Mouse (Mus musculus) erythroblast, adult 5-6 weeks (primary cell): Measurements from ENCODE around the gene Amdhd2. TPM values are rescaled to one million over a fixed set of nuclear protein-coding genes. Genes with fewer than 3 reads are reported as not detected.

Source experiments
- ATAC-seq: replicated peaks from 2 replicates; pipeline ENCODE4 v1.8.0; 2016; ENCODE audit warnings: moderate number of reproducible peaks, mild to moderate bottlenecking, moderate TSS enrichment, inconsistent platforms; ENCODE audit not compliant: poor library complexity, low FRiP score, severe bottlenecking
- total RNA-seq, 2 experiments: library from RNA; stranded (forward) in 1 of 2; stranded (reverse) in 1 of 2; fragments of 150-400 nt in 1 of 2; fragments of 200-764, 138-1000 nt in 1 of 2; gene quantifications; 2 replicates each; pipeline versions ENCODE4 v1.2.3 to v1.2.4; 2015 to 2017; ENCODE audit warnings: low replicate concordance in 2 of 2

Gene Amdhd2
- 3.3 and 12.5 TPM in 2 replicates for total RNA-seq (2015; ENCODE audit: low replicate concordance)
- total RNA-seq (2017; ENCODE audit: low replicate concordance) = 11.0 and 15.1 TPM in 2 replicates

DNA sequence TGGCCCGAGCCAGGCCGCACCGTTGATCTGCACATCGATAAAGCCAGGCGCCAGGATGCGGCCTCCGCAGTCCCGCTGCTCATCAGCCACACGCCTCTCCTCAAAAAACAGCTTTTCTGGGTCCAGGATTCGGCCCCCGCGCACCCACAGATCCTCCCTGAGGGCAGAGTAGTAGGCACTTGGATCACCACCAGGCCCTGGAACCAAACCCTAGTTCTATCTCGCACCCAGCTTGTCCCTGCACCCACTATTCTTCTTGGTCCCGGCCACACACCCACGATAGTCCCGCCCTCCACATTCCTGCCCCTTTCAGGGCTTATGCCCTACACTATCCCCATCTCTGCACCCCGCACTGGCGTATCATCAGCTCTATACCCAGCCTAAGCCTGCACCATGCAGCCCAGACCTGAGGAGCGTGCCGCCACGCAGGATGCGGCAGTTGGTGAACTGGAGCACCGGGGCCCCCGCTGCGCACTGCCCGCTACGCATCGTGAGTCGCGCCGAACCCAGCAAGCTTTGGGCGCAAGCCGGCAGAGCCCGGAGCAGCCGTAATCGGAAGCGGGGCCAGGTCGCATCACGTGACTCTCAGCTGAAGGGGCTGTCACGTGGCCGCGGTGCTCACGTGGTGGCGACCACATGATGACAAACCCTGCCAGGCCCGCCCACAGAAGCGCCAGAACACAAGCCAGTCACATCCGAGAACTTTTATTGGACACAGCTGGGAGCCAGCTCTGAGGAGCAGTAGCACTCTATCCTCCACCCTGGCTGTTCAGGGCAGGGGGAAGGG, at the start of gene Amdhd2:
TSS of gene Amdhd2 (minus strand) at position 591 of the 787 bp plus-strand sequence.
- ATAC-seq = peak; percentile 88

DNA sequence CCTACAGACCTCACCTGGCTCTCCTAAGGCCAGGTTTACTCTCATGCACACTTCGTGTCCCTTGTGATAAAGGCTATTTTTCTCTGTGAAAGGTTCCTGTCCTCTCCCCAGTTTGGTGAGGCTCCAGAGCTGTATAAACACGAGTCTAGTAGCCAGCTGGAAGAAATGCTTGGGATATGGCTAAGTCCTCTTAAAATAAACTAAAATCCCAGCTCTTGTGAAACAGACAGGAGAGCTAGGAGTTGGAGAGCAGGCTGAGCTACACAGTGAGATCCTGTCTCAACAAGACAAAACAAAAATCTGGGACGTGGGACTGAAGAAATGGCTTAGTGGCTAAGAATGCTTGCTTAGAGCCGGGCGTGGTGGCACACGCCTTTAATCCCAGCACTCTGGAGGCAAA, 49.6 kb upstream of the Amdhd2 start:
- ATAC-seq = no peak

DNA sequence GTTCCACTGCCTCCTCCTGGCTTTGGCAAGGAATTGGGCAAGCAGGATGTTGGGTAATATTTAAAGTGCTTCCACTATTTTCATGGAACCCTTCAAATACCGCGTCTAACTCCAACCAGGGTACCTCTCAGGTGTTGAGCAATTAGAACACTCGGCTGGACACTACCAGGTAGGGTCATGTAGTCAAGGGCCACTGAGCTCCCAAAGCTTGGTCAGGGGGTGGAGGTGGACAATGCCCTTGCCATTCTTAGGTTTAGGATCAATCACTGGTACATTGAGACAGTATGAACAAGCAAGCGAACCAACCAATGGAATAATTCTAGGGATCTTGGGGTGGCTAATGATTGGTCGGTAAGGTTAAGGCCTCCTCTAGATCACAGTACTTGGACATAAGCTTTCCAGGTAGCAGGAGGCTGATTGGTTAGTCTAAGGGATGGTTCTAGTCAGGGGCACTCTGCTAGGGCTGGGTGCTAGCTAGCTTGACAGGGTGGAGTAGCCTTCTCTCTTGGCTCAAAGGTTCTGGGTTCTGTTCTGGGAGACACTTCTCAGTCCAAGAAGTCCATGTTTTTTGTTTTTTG, 49.0 kb upstream of the Amdhd2 start:
- no peak for ATAC-seq

DNA sequence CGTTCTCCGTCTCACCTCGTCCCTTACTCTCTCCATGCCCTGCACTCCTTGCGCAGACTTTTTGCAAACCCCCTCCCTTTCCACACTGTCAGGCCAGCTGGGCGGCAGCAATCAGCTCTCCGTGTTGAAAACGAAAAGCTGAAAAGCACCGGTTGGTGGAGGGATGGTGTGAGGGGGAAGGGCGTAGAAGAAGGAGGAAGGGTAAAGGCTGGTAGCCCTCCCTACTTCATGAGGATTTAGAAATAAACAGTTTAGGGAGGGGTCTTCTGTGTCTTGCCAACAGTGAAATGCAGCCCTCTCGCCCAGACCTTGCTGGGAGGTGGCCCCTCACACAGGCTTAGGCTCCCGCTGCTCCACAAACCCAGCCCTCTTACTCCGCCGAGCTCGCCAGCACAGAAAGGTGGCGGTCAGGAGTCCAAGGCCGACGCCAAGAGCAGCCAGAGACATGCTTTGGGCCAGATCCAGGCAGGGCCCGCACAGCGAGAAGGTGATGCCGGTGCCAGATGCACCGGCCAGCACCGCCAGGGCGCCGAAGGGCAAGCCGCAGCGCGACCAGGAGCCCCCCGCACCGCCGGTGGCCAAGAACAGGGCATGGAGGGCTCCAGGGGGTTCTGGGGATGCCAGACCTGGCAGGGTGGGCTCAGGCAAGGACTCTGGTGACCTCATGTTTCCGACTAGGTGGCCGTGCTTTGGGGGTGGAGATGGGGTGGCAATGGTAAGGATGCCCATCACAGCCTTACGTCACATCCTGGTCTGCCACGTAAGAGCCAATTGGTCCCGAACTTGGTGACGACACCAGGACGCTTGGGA, 48.3 kb upstream of the Amdhd2 start:
- no peak for ATAC-seq

DNA sequence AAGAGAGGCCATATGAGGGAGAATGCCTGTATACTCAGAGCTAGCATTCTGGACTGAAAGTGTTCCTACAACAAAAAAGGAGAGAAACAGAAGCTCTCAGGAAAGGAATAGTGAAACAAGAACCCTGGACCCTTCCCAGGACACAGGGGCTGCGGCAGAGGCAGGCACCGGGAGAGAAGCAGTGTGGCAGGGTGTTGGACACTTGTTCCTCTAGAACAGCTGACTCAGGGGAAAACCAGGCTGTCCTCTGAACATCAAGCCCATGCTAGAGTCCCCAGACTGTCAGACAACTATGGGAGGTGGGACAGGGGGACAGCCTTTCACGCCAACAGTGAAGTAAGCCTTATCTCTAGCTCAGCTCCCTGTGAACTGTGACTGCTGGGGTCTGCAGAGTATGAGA, 47.0 kb upstream of the Amdhd2 start:
- ATAC-seq = no peak

DNA sequence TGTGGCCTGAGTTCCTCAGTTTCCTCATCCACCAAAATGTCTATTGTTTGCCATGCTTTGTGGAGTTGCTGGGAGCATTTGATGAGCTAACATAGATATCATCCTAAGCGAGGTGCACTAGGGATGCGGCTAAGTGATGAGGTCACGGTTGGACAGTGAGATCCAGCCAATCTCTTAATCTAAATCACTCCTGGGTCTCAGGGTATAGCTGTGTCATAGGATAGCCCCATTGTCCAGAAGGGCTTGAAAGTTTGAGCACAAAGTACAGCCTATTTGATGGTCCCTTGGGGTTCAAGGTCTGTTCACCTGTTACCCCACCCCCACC, 46.3 kb upstream of the Amdhd2 start:
- no peak for ATAC-seq

DNA sequence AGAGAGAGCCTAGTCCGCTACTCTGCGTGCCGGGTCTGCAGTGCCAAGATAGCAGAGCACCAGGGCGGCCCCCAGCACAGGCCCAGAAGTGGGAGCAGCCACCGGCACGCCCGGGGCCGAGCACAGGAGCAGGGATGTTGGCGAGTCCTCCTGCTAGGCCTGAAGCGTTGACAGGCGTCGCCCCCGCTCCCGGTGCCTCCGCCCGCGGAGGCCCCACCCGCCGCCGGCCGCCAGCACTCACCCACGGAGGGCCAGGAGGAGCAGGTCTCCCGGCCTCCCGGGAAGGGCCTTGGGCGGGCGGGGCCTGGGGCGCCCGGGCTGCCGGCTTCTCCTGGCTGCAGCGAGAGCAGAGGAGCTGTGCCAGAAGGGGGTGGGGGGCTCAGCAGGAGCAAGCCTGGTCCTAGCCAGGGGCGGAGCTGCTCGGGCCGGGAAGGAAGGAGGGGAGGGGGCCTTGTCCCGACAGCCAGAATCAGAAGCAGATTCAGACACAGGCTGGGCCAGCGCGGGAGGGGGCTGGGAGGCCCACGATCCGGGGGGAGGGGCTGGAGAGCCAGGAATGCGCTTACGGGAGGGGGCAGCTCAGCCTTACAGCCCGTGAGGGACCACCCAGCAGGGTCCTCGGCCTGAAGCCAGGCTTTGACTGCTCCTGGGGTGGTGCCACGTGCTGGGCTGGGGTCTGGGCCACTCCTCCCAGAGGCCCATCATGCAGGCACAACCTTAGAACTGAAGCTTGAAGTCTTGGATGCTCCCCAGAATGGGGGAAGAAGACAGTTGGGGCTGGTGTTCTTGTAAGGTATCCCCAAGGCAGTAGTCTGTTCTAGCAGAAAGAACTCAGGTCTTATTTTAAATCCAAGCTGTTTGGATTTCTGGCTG, 45.7 kb upstream of the Amdhd2 start, which contains the start of gene Ntn3:
TSS of gene Ntn3 (minus strand) at position 489 of the 873 bp plus-strand sequence.
- peak; percentile 67 for ATAC-seq

DNA sequence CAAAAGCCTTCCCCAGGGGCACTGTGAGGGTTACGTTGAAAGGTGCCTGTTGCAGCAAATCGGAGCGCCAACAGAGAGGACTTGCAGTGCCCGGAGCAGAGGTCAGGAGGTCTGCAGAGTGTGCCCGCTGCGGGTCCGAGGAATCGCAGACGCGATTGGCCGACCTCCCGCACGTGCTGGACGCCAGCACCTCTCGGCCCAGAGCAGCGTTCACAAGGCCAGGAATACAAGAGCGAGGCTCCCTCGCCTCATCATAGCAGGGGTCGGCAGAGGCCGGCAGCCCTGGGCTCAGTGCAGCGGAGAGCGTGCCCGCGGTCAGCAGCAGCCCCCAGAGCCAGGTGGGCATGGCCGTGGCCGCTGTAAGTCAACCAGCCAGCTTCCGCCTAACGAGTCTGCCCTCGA, 45.1 kb upstream of the Amdhd2 start:
- ATAC-seq = peak; percentile 2; the same call in 1 of the 2 replicates

DNA sequence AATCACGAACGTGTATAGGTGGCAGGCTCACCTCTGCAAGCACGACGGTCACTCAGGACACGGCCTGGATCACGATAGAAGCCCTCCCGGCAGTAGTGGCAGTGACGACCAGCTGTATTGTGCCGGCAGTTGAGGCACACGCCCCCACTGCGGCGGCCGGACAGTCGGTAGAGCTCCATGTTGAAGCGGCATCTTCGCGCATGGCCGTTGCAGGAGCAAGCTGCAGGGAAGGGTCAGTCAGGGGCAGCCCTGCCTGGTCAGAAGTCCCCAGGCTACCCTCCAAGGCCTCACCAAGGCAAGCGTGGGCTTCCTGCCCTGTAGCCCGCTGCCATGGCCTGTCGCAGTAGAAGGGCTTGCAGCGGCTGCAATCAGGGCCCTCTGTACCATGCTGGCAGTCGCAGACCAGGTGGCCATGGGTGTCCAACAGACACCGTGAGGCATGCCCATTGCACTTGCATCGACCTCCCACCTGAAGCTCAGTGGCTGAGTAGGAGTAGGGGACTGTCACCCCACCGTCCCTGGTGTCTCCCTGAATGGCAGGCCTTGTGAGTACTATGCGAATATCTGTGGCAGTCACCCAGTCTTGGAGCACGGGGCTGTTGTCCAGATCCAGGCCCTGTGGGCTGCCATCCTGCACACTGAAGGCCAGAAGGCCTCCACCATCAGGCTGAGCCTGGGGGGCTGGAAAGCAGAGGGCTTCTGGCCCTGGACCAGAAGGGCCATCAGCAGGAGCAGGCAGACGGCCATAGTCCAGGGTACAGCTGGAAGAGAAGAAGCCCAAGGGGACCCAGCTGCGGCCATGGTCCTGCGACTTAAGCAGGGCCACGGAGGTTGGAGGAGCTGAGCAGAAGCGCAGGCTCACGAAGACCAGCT, 44.4 kb upstream of the Amdhd2 start:
- ATAC-seq = no peak

DNA sequence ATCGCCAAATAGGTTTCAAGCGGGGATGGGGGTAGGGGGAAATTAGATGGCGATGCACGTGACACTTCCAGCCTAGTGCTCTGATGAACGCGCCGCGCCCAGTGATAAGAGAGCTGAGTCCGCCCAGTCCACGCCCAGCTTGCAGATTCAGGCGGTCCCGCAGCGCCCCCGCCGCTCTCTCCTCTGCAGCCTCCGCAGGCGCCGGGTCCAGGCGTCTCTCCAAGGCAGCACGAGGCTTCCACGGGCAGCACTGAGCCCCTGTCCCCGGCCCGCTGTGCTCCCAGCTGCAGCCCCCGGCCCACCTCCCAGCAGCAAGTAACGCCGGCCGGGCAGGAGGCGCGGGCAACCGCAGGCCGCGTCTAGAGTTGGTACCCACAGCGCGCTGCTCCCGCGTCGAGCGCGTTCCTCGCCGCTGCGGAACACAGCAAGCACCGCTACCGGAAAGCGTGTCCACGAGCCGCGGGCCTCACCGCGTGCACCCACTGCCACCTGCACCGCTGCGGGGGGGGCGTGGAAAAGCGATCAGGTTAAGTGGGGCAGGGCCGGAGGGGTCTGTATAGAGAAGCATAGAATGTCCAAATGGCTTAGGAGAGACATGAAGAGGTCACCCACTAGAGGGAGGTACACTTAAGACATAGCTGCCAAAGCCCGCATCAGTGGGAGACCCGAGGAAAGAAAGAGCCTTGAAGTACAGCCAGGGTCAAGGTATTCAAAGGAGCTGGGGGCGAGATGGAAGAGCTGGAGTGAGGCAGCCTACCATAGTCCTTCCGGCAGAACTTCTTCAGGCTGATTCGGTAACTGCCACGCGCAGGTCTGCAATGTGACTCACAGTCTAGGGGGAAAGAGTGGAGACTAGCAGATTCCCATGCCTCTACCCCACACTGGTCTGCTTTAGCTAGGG, 43.1 kb upstream of the Amdhd2 start:
- ATAC-seq = peak; percentile 51

DNA sequence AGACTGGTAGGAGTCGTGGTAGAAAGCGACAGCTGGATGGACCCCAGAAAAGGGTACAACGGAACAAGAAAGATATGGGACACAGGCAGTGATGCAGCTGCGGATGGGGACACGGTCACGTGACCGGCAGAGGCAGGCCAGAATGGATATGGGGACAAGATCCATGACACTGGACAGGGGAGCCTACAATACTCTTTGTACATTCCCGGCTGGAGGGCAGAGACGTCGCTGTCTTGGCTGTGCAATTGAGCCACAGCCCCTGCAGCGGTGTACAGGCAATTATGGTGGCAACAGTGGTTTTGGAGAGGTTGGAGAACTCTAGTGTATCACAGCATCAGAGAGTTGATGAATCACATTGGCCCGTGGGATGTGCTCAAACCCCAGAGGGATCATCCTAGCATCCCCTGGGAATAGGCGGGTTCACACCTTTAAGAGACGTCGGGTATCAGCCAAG, 42.4 kb upstream of the Amdhd2 start:
- 0 out of 2 replicates have a peak, but pooled peaks have one; percentile 14 for ATAC-seq

DNA sequence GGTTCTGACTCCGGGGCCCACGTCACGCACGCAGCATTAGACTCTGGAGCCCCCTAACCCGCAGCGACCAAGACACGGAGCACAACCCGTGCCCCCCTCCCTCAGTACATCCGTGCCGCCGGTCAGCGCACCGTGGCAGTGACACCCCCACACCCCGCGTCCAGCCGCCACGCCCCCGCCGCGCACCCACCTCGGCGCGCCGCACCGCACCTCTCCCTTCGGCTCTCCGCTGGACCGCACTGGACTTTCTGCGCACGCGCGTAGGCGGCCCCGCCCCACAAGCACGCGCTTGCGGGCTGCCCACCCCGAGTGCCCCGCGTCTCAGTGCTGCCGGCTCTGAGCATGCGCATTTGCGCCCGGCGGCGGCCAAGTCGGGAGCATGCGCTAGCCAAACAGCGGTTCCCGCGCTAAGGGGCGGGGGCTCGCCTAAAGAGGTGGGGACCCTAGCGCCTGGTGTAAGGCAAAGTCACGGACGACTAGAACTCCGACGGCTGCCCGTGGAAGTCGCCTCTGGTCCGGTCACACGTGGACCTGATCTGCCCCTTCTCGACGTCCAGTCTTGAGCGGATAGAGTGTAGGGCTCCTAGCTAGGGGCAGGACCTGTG, 41.8 kb upstream of the Amdhd2 start, which contains the start of gene Tbc1d24:
TSS of gene Tbc1d24 (minus strand) at position 279 of the 605 bp plus-strand sequence.
- ATAC-seq = peak; percentile 48

DNA sequence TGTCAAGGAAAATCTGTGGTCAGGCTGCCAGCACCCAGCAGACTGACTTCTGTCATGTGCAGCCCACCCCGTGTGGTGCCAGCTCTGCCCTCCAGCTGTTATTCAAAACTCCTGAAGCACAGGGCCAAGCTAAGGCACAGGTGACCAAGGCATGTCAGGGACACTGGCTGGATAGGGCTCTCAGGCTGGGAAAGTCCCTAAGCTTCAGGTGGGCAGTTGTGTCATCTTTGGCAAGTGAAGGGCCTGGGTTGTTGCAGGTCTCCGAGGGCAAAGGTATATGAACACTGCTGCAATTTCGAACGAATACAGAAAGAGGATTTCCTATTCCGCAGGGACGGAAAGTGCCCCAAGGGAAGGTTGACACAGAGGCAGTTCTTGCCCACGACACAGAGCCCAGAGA, 41.3 kb upstream of the Amdhd2 start:
- ATAC-seq = no peak

DNA sequence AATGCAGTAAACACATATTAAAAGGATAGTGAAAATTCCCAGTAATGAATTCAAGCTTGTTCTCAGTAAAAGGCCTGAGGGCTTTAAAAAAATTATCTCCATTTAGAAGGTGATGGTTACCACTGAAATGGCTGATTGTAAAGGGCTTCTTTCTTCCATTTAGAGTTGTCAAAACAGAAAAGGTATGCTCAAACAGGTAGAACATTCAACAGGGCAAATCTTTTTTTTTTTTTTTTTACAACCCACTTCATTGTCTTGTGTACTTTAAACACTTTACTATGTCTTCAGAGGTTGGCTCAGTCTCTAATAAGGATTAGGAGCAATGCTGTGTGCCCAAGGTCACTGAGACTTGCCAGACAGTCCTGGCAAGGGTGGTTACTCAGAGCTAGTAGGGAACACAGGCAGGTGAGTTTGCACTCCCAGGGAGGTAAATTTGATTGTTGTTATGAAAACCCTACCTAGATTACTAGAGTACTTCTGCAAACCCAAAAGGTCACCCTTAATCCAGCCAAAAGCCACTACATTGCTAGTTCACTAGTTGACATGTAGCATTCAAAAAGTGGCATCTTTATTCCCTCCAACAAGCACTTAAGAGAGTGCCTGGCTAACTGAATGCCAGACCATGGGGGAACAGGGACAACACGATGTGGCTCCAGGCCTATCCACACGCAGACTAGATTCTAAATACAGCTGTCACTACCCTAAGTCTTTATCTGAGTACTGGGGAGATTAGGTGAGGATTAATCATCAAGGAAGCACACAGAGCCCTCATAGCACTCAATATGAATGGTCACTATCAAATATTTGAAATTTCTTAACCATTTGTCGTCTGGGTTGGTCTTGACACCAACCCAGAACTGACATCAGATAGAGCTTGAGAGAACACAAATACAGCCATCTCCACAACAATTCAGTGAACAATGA, 40.3 kb upstream of the Amdhd2 start:
- no peak for ATAC-seq

DNA sequence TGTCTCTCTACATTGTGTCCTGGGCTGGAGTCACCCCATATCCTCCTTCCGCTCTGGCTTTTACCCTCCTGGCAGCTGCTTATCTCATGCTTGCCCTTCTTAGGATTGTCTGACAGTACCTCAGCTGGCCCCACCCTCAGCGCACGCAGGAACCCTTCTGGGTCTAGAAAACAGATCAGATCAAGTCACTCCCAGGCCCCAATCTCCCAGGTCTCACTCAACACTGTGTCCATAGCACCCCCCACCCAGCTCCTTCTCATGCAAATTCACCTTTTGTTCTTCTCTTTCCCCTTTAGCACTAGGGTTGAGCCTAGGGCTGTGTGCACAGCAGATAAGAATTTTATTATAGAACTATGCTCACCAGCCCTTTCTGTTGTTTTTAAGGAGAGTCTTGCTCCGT, 39.5 kb upstream of the Amdhd2 start:
- ATAC-seq = peak; percentile 30

DNA sequence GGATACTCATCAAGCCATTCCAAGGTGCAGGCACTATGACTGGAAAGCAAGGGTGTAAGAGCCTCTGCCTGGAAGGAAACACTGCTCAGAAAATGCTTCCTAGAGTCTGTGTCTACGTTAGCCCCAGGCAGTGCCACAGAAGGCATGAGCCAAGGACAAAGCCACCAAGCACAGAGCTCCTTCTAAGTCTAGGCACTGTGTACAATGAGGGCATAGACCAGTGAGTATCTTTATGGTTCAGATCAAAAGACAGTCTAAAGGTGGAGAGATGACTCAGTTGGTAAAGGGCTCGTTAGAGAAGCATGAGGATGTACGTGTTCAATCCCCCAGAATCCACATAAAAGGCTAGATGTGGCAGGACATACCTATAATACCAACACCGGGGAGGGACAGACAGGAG, 37.5 kb upstream of the Amdhd2 start:
- no peak for ATAC-seq
